Mouse (Mus musculus) myocyte (in vitro differentiated cells): Measurements from ENCODE around the gene Rxra. TPM values are rescaled to one million over a fixed set of nuclear protein-coding genes. Genes with fewer than 3 reads are reported as not detected.

ENCODE experiments used
- H3K27me3 ChIP-seq: one replicate; pipeline ENCODE4 v1.6.1; 2011; ENCODE audit not compliant: control insufficient read depth, insufficient read depth, insufficient read length
- H3K36me3 ChIP-seq: one replicate; pipeline ENCODE4 v1.6.1; 2011; ENCODE audit not compliant: control insufficient read depth, insufficient read depth
- H3K4me2 ChIP-seq: one replicate; pipeline ENCODE4 v1.6.1; 2011; ENCODE audit warnings: low read depth, control low read depth
- H3K4me3 ChIP-seq: one replicate; pipeline ENCODE4 v1.5.1; 2011; ENCODE audit warnings: mild to moderate bottlenecking, control low read depth, moderate library complexity
- H3K79me2 ChIP-seq: one replicate; pipeline ENCODE4 v1.6.1; 2011; ENCODE audit not compliant: control insufficient read depth, insufficient read depth
- H3ac ChIP-seq: one replicate; pipeline ENCODE4 v1.6.1; 2011; ENCODE audit not compliant: control insufficient read depth, insufficient read length
- CEBPB ChIP-seq: IDR thresholded peaks from 2 replicates; pipeline ENCODE4 v1.6.1; 2011; ENCODE audit warnings: mild to moderate bottlenecking, moderate library complexity; ENCODE audit not compliant: poor library complexity, insufficient read depth, severe bottlenecking
- E2F4 ChIP-seq: IDR thresholded peaks from one replicate; pipeline ENCODE4 v1.6.1; 2011; ENCODE audit warnings: mild to moderate bottlenecking, control low read depth, moderate library complexity; ENCODE audit not compliant: insufficient read depth
- MAX ChIP-seq: IDR thresholded peaks from one replicate; pipeline ENCODE4 v1.6.1; 2011; ENCODE audit warnings: low read depth, mild to moderate bottlenecking, control low read depth
- MYOD1 ChIP-seq, 3 experiments: IDR thresholded peaks; one replicate each; pipeline ENCODE4 v1.6.1; 2011; ENCODE audit warnings: control low read depth in 2 of 3, low read depth in 2 of 3, mild to moderate bottlenecking in 2 of 3, moderate library complexity in 1 of 3; ENCODE audit not compliant: insufficient read length in 2 of 3, control insufficient read depth in 1 of 3
- MYOG ChIP-seq, 3 experiments: IDR thresholded peaks; one replicate each; pipeline ENCODE4 v1.6.1; 2011; ENCODE audit warnings: control low read depth in 2 of 3, low read depth in 2 of 3, mild to moderate bottlenecking in 2 of 3; ENCODE audit not compliant: insufficient read length in 2 of 3, control insufficient read depth in 1 of 3, insufficient read depth in 1 of 3
- POLR2A ChIP-seq: IDR thresholded peaks from one replicate; pipeline ENCODE4 v1.6.1; 2011; ENCODE audit warnings: low read depth, mild to moderate bottlenecking, control low read depth, moderate library complexity; ENCODE audit not compliant: insufficient read length
- POLR2AphosphoS2 ChIP-seq: IDR thresholded peaks from one replicate; pipeline ENCODE4 v1.6.1; 2011; ENCODE audit warnings: low read depth, control low read depth; ENCODE audit not compliant: insufficient read length
- REST ChIP-seq: IDR thresholded peaks from one replicate; pipeline ENCODE4 v1.6.1; 2011; ENCODE audit warnings: mild to moderate bottlenecking, control low read depth, moderate library complexity; ENCODE audit not compliant: insufficient read depth, insufficient read length
- SRF ChIP-seq: IDR thresholded peaks from one replicate; pipeline ENCODE4 v1.6.1; 2011; ENCODE audit warnings: low read depth; ENCODE audit not compliant: control insufficient read depth, insufficient read length
- TCF12 ChIP-seq: IDR thresholded peaks from one replicate; pipeline ENCODE4 v1.6.1; 2011; ENCODE audit warnings: mild to moderate bottlenecking, control low read depth; ENCODE audit not compliant: poor library complexity, insufficient read depth, severe bottlenecking
- TCF3 ChIP-seq: IDR thresholded peaks from one replicate; pipeline ENCODE4 v1.6.1; 2011; ENCODE audit warnings: low read depth, control low read depth; ENCODE audit not compliant: insufficient read length
- USF1 ChIP-seq: IDR thresholded peaks from one replicate; pipeline ENCODE4 v1.6.1; 2011; ENCODE audit warnings: low read depth, mild to moderate bottlenecking, control low read depth, moderate library complexity
- polyA plus RNA-seq: library from polyadenylated mRNA; unstranded; fragments of >200 nt; fragmentation: generic; extraction: Trizol; gene quantifications from one replicate; pipeline ENCODE4 v1.2.1, GENCODE M21; 2012; ENCODE audit warnings: missing spikeins

Rxra gene
- polyA plus RNA-seq, 1 experiment: 22.0 TPM

DNA sequence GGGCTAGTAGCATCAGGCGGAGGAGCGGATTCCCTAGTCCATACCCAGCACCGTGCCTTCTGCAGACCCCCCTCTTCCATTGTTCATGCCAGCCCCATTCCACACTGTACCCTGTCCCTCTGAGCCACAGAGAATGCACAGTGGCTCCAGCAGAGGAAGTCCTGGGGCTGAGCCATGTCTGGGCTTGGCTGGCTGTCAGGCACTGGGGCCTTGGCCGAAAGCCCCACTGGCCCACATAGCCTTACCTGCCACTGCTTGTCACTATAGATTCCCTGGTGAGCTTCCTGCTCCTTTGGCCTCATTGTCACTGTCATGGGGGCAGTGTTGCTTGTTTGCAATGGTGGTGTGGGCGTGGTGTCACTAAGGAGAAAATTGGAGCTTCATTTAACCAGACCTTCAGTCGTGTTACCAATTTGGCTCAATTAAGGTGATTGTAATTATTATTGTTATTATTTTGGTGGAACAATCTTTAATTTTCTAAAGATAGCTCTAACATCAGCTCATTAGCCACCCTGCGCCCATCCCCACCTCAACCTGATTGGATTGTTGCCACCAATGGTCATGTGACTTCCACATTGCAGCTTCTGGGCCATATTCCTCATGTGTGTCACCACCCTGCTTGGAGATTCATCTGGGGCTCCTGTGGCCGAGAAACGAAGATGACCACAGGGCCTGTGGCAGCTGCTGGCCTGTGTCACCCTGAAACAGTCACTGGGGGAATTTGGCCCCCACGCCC lies 85.2 kb downstream of the Rxra start:
- H3K36me3 ChIP-seq: no peaks in the 10 kb centered on the region
- H3K4me3 ChIP-seq: no peak overlapping the region
- TF ChIP-seq MYOG (IDR thresholded peaks at IDR 0.05; ENCODE audit: control insufficient read depth in 1 of 3, insufficient read depth in 1 of 3, insufficient read length in 2 of 3, low read depth in 2 of 3) (no peak), POLR2A (no peak), SRF (no peak), REST (no peak), POLR2AphosphoS2 (no peak), E2F4 (no peak), TCF3 (no peak), USF1 (no peak), MYOD1 (IDR thresholded peaks at IDR 0.05; ENCODE audit: control insufficient read depth in 1 of 3, insufficient read length in 2 of 3, low read depth in 2 of 3) (no peak), CEBPB (no peak), MAX (no peak), TCF12 (no peak)
- H3ac ChIP-seq: no peak overlapping the region
- H3K4me2 ChIP-seq: no peak overlapping the region
- H3K79me2 ChIP-seq: no peaks in the 10 kb centered on the region
- no peaks in the 10 kb centered on the region for H3K27me3 ChIP-seq

DNA sequence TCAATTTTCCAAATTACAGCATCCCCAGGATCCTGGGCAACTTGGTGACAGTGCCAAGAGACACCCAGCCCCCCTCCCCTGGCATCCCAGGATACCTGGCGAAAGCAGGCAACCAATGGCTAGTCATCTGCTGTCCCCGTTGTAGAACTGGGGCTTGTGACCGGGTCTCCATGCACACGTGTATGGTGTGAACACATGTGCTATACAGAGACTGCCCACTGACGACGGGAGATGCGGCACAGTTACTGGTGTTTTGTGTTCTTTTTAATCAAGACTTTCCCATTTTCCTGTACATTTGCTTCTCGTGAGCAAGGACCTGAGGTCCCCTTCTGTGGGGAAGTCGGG lies 85.7 kb downstream of the Rxra start:
- Histone ChIP-seq H3K36me3 (no peaks in the 10 kb centered on the region), H3ac (no peak overlapping the region), H3K27me3 (no peaks in the 10 kb centered on the region), H3K79me2 (no peaks in the 10 kb centered on the region), H3K4me2 (no peak overlapping the region), H3K4me3 (no peak overlapping the region)
- TF ChIP-seq POLR2AphosphoS2: no peak
- TF ChIP-seq REST: no peak
- no peak for TF ChIP-seq POLR2A
- TF ChIP-seq SRF: no peak
- TF ChIP-seq MYOD1 (IDR thresholded peaks at IDR 0.05; ENCODE audit: control insufficient read depth in 1 of 3, insufficient read length in 2 of 3, low read depth in 2 of 3): no peak
- TF ChIP-seq TCF3: no peak
- TF ChIP-seq TCF12: no peak
- TF ChIP-seq MYOG (IDR thresholded peaks at IDR 0.05; ENCODE audit: control insufficient read depth in 1 of 3, insufficient read depth in 1 of 3, insufficient read length in 2 of 3, low read depth in 2 of 3): no peak
- no peak for TF ChIP-seq MAX
- no peak for TF ChIP-seq CEBPB
- TF ChIP-seq USF1: no peak
- no peak for TF ChIP-seq E2F4

GRCm38 (mm10) chr2:27762509-27762908 lies 86.3 kb downstream of the Rxra start:
- TF ChIP-seq POLR2AphosphoS2 (no peak), E2F4 (no peak), USF1 (no peak), POLR2A (no peak), MYOD1 (IDR thresholded peaks at IDR 0.05; ENCODE audit: control insufficient read depth in 1 of 3, insufficient read length in 2 of 3, low read depth in 2 of 3) (no peak), MAX (no peak), SRF (no peak), TCF3 (no peak), TCF12 (no peak), MYOG (IDR thresholded peaks at IDR 0.05; ENCODE audit: control insufficient read depth in 1 of 3, insufficient read depth in 1 of 3, insufficient read length in 2 of 3, low read depth in 2 of 3) (no peak), REST (no peak), CEBPB (no peak)
- no peaks in the 10 kb centered on the region for H3K36me3 ChIP-seq

DNA sequence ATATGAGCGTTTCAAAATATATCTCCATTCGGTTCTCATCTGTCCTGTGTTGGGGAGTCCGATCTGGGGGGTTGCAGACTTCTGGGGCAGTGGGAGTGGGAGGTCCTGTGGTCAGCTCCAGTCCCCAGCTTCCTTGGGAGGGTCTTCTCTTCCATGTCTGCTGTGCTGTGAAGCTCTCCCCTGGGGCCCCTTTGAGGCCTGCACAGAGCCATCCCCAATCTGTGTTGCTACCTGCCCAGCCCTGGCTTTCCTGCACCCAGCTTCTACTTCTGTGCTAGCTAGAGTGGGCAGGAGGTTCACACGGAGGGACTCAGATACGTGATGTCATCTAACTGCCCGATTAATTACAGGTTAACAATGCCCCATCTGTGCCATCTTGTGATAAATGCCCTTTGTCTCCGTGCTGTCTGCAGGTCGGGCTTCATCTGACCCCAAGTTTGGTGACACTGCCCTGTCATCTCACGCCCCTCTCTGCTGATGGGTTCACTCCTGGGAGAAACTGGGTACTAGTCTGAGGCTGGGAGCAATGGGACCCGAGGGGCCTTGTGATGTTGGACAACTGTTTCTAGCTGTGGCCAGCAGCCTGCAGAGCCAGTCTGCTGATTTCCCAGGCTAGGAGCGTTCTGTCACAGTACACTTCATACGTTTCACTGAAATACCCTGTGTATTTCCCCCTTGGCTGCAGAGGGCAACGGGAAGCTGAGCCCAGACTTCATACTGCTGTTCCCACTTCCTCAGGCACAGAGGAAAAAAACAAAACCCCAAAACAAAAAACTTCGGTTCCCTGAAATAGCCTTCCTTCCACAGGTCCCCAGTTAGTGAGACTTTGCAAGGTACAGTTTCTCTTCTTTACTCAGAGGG lies 86.9 kb downstream of the Rxra start:
- Histone ChIP-seq H3K4me2 (no peak overlapping the region), H3K36me3 (no peaks in the 10 kb centered on the region), H3K27me3 (no peaks in the 10 kb centered on the region), H3ac (no peak overlapping the region), H3K4me3 (no peak overlapping the region), H3K79me2 (no peaks in the 10 kb centered on the region)
- TF ChIP-seq POLR2AphosphoS2 (peak; percentile 20), TCF3 (no peak)

More at GRCm38 (mm10) chr2:27762509-27762908, 86.3 kb downstream of the Rxra start:
- Histone ChIP-seq H3K4me2 (no peak overlapping the region), H3K4me3 (no peak overlapping the region), H3K27me3 (no peaks in the 10 kb centered on the region), H3K79me2 (no peaks in the 10 kb centered on the region), H3ac (no peak overlapping the region)
